Mouse (Mus musculus) spleen, embryonic (tissue): ENCODE measurements around the gene Npas2.

Experiments
- CTCF ChIA-PET: fragments of 350-600 bp; sonication (Branson Sonifier 250); formaldehyde crosslinking; loops from one replicate; lab custom pipeline; 2022; lab: Charles Lee

Npas2 gene

DNA sequence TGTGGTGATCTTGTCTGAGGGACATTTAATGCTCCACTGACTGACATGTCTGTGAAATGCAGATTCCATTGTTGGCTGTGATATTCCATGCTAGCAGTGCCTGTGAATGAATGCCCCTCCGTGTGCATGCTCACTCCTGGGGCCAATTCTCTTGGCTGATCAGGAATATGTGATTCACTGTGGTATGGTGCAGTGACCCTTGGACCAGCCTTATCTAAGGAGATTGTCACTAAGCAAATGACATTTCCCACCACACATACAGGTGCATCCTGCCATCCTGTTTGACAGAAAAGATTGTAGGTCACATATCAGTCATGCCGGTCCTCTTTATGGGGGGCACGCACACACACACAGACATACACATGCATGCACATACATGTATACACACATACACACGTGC is 138.9 kb downstream of the Npas2 start:
- CTCF ChIA-PET, result no interaction called here

DNA sequence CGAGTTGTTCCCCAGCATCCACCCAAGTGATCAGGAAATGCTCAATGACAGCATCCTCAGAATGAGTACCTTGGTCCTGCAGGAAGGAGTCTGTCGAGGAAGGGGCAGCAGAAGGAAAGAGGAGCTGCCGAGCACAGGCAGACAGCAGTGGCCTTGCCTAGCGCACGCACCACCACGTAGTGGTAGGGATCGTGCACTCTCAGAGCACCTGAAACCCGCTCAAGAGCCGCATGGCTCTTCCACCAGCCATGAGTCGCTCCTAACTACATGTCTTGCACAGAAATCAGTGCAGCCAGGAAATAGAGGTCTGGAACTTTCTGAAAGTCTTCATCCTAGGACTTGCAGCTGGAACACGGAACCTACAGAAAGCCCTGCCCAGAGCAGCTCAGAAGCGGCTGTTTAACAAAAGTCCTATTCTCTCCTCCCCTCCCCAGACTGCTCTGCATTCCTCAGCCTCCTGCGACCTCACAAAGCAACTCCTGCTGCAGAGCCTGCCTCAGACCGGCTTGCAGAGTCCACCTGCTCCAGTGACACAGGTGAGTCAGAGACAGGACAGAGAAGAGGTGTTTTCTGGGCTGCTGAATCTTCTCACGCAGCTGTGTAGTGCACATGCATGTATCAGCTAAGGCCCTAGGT is 142.1 kb downstream of the Npas2 start:
- CTCF ChIA-PET, result no interaction called here

DNA sequence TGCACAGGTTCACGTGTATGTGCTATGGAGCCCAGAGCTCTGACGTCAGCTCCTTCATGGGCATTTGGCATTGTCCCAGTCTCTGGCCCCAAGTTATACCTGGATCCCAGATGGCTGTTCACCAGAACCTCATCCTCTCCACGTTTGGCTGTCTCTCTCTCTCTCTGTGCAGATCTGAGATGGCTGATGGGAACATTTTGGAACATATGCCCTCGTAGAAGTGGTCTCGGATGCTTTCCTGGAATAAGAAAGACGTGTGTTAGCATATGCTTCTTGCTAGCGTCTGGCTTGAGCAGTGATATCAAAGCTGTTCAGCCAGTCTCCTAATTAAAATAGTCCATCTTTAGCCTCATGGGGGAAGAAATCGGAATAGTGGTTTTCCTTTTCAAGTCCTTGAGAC is 143.3 kb downstream of the Npas2 start:
- CTCF ChIA-PET, result no interaction called here

DNA sequence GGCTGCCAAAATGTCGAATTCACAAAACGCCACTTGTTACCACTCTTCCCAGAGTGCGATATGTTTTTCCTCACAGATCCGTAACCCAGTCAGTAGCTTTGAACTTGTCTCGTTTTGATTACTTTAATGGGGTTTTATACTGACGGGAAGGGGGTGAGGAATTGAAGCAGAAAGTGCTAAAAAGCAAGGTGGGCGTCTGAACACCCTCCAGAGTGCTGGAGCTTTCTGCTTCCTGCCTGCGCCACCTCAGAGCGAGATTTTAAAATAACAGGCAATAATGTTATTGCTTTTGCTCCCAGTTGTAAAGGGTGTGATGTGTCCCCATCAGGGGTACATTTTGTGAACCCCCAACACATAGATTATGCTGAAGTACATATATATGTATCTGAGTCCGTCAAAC is 145.3 kb downstream of the Npas2 start:
- CTCF ChIA-PET, result no interaction called here

DNA sequence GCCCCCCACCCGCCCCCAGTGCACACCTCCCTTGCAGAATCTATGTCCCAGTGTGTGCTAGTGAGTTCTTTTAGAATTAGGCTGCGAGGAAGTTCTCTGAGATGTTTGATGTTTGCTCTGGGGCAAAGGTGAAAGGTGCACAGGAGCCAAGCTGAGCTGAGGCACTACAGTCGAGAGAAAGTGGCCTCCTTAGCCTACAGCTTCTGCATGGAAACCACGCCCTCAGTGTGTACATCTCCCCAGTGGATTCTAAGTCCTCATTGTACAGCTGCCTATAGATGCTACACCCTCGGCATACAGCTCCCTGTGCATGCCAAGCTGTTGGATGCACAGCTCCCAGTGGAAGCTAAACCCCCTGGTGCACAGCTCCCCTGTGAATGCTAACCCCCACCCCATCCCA is 145.9 kb downstream of the Npas2 start:
- CTCF ChIA-PET, result no interaction called here

DNA sequence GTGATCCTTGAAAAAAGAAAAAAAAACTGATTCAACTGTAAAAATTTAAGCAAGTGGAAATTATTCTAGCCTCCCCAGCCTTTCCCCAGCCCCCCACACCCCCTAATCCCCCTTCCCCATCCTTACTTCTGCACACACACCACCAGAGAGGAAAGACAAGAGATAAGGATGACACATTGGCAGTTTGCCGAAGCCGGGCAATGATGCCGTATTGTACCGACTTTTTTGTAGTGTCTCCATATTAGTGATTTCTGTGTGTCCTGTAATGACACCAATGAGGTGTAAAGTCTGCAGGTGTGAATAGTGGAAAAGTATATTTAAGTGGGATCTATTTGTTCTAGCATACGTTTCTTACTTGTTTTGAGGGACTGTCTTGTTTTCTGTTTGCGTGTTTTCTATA is 146.6 kb downstream of the Npas2 start:
- CTCF ChIA-PET, result no interaction called here

DNA sequence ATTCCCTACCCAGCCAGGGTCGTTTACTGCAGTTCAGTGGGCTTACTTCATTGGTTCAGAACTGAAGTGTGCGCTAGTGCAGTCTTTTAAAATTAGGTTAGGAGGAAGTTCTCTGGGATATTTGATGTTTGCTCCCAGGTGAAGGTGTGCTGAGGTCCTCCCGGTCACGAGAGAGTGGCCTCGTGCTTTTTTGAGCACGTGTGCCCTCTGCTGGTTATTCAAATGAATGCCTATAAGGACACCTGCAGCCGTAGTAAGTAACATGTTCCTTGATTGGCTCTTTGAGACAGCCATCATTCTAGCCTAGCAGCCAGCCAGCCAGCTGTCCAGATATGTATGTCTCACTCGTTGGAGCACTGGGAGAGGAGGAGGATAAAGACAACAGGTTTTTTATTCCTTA is 147.1 kb downstream of the Npas2 start:
- CTCF ChIA-PET, result no interaction called here

DNA sequence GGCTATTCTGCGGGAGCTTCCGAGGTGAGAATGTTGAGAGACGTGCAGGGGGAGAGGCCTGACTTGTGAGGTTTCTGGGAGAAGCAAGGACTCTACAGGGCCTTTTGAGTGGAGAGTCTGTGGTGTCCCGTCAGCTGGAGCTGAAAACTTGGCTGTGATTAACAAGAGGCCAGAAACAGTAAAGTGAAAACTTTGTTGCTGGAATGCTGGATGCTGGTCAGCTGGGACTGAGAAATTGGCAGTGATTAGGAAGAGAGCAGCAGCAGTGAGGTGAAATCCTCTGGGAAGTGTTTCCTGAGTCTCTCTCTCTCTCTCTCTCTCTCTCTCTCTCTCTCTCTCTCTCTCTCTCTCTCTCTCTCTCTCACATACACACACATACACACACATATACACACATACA is 148.3 kb downstream of the Npas2 start:
- CTCF ChIA-PET, result no interaction called here

DNA sequence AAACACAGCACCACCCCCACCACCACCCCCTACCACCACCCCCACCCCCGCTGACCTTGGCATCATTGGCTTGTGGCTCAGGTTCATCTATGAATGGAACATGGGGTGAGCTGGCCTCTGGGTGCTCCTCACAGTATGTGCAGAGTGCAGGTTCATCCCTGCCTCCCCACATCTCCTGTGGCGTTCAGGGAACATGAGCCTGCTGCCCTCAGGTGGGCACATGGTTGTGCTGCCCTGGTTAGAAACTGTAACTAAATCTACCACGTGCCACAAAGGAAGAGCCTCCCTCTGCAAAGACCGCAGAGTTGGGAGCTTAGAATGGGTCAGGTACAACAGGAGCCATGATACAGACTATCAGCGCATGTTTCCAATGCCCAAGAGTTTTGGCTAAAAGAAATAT is 149.7 kb downstream of the Npas2 start:
- CTCF ChIA-PET, result no interaction called here

DNA sequence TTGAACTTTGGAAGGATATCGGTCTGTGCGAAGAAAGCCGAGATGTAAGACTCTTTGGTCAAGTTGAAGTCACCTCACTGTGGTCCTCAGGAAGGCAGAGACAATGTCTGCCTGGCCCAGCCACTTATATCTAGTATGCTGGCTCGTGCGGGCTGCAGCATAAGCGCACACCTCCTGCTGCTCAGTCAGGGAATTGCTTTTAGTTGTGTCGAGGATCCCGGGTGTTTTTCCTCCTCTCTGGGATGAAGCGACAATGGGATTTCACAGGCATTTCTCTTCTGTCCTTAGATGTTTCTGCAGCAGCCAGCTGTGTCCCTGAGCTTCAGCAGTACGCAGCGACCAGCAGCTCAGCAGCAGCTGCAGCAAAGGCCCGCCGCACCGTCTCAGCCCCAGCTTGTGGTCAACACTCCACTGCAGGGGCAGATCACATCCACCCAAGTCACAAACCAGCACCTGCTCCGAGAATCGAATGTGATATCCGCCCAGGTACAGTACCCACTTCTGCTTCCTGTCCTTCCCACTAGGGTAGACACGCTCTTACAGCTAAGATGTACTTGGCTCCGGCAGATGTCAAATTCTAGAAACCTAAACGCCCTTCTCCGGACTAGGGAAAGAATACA is 151.6 kb downstream of the Npas2 start:
- CTCF ChIA-PET, result no interaction called here

DNA sequence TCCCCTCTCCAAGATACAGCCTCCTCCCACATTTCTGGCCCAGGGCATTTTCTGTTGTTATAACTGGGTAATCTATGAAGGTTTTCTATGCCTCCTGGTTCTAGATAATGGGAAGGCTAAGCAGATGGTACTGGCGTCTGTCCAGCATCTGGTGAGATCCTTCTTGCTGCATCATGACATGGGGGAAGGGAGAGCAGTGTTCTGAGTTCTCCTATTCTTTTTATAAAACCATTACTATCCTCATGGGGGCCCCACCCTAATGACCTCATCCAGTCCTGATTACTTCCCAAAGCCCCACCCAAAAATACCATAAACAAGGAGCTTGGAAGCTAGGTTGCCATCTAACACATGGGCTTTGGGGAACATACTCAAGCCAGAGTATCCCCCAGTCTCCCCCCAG is 155.5 kb downstream of the Npas2 start:
- CTCF ChIA-PET, result no interaction called here

DNA sequence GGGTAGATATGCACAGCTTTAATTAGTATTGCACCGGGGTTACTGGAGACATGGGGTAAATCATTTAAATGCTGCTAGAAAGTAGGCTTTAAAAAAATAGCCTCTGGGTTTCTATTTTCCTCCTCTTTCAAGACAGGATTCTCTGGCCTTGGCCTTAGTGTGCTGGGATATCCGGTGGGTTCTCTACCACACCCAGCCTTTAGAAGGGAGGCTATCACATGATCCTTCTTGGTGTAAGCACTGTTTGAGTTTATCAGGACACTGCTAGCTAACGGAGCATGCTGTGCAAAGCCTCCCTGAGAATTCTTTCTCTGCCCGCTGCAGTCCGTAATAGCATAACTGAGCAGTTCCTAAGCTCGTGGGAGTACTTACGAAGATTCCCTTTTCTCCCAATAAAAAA is 155.9 kb downstream of the Npas2 start:
- CTCF ChIA-PET, result no interaction called here

DNA sequence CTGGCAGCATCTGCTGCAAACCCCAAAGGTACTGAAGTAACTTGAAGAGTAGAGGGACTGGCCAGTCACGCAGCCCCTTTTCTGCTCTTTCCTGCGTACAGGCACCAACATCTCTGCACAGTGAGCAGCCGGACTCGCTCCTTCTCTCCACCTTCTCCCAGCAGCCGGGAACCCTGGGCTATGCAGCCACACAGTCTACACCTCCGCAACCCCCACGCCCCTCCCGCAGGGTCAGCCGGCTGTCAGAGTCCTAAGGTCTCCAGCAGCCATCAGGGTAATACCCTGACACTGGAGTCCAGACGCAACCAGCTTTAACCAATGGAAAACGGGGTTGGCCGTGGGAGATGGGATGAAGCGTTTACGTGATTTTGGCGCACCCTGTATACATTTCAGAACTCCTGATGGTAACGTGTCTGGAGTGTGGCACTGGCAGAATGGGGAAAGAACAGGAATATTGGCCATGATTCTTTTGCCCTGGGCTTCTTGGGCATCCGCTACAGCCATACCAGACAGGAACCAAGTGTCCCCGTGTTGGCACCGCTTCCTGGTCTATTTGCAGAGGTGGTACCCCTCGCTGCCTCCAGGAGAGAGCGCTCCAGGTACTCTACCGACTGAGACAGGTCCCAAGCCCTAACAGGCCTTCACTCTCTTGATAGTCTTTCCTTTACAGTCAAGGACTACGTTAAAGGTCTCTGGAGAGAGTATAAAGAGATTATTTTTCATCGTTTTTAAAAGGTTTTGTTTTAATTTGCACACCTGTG is 168.4 kb downstream of the Npas2 start:
- CTCF ChIA-PET, result no interaction called here

DNA sequence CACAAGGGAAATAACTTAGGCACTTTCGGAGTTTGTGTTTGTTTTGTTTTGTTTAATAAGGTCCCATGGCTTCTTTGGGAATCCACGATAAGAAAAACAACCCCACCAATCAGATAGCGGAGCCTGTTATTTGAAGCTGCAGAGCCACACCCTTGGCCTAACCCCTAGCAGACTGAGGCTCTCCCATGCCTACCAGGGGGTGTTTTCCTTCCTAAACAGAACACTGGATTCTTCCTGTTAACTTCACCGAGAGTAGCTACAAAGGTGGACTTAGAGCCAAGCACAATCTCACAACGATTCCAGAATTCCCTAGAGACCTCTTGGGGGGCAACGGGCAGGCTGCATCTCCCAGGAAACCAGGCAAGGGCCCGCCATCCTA is 169.0 kb downstream of the Npas2 start:
- CTCF ChIA-PET, result no interaction called here

DNA sequence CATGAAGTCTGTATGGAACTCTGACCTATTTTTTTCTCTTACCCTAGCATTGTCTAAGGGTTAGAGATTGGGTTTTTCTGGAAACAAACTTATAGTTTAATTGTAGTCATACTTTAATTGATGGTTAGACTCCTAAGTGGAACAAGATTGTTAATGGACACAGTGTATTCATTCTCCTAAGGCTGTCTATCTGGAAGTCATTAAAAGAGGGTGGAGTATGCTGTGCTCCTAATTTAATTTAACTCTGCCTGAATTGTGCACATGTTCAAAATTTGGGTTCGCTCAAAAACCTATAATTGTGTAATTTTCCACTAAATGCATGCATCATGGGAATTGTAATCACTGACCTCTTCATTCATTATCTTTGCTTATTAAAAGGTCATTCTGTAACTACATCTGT is 172.0 kb downstream of the Npas2 start:
- CTCF ChIA-PET, result no interaction called here

DNA sequence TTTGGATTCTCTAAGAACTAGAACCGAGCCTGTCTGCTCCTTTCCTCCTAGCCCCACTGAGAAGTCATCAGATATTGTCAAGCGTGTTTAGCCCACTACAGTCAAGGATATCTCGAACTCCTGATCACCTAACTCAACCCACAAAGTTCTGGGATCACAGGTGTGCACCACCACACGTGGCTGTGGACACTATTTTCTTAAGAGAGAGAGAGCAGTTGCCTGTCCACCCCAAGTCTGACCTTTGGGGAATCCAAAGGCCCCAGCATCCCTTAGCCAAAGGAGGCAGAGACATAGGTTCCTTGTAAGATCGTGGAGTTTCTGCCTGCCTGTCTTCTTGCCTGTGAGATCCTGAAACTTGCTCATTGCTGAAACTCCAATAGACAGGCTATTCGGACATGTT is 173.5 kb downstream of the Npas2 start:
- CTCF ChIA-PET, result no interaction called here

DNA sequence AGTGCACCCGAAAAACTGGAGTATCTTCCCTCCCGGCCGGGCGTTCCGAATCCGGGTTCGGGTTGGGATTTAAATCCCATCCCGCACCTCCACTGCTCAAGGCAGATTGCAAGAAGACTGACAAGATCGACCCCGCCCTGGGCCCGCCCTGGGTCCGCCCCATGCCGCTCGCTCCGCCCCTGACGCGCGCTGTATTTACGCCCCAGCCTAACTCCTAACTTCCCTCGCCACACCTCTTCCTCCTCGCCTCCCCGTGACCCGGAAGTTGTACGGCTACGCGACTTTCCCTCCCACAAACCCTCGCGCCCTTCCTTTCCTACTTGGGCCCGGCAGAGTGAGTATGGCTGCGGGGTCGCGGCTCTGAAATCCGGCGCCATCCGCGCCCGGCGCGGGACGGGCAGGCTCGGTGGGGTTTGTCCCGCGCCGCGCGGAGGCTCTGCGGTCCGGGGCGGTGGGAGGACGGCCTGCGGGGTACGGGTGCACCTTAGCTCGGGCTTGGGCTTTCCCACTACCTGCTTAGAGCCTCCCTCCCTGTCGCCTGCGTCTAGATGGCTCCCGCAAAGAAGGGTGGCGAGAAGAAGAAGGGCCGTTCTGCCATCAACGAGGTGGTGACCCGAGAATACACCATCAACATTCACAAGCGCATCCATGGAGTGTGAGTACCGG is 174.2 kb downstream of the Npas2 start, which contains the start of gene Rpl31:
Rpl31 (plus strand) TSS at position 242 of the 666 bp plus-strand sequence.
- CTCF ChIA-PET, result no interaction called here

DNA sequence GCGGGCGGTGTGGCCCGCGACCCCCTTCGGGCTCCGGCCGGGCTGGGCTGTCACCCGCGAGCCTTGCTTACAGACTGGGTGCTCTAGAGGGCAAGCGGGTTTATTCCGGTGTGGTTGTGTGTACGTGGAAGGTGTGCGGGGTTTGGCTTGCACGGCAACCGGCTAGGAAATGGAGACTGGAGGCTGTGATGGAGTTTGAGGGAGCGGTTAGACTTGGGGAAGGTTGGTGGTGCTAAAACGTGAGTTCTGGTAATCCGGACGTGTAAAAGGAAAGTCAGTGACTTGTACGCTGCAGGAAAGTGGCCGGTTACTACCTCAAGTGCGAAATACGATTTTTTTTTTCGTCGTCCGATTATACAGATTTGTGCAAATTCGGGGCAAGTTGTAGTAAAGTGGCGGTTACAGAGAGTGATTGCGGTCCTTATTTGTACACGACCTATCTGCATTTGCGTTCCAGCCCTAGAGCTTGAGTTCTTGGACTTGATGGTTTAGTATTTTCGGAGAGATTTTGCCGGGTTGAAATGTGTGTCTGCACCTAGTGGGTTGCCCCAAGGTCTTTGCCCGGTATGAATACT is 174.8 kb downstream of the Npas2 start:
- CTCF ChIA-PET, result no interaction called here

DNA sequence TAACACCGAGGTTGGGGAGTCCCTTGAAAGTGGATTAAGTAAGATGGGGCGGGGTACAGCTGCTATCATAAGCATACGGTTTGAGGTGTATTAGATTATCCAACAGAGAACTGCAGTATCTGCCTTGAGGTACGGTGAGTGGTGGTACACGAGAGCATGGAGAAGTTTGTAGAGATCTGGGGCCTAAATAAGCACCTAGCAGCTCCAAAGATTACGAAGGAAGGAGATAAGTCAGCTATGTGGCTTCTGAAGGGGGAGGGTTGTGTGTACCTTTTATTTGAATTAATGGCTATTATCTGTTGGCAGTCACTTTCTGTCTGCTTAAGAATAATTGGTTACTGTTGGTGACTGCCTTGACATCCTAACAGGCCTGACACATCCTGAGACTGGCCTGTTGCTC is 176.9 kb downstream of the Npas2 start:
- CTCF ChIA-PET, result interaction anchor here (0.6 kb wide), 1 partner anchor 372 kb away, joined by 5 read pairs; no protein-coding TSS in a partner anchor

DNA sequence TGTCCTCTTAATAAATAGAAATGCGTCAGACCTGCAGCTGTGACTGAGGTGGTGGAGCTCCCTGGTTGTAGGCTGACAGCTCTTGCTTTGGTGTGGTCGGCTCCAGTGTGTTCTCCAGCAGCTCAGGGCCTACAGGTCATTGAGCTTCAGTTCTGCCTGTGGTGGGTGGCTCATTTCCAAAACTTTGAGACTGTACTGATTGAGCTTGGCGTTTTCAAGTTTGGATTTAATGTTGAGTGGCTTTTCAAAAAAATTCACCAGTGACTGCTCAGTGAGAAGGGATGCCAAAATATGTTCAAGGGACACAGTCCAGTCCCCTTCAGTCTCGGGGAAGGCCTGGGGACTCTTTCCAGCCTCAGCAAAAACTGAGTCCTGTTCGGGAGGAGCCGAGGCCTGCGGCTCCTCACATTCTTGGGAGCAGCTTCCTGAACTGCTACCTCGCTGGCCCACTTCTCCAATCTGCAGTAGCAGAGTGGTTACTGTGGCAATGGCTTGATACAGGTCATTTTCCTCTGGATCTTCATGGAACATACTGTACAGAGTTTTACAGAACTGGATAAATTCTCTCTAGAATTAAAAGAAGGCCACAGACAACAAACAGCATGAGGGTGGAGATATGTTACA is 178.8 kb downstream of the Npas2 start:
- CTCF ChIA-PET, result no interaction called here

DNA sequence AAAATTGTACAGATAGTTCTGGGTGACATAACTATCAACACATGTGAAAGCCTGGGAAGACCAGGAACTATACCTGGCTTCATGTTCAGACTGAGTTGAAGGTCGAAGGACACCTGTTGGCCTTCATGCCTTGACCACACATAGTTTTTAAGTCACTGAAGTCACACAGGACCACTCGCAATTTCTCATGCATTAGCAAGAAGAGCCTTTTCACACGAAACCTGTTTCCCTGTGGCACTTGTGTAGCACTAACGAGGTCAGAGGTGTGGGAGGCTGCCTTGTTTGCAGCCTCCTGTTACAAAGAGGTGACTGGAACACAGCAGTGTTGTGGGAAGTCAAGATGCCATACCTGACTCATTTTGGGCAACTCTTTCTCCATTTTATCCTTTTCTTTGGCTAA is 179.8 kb downstream of the Npas2 start:
- CTCF ChIA-PET, result no interaction called here
